In the genomic region with DNA sequence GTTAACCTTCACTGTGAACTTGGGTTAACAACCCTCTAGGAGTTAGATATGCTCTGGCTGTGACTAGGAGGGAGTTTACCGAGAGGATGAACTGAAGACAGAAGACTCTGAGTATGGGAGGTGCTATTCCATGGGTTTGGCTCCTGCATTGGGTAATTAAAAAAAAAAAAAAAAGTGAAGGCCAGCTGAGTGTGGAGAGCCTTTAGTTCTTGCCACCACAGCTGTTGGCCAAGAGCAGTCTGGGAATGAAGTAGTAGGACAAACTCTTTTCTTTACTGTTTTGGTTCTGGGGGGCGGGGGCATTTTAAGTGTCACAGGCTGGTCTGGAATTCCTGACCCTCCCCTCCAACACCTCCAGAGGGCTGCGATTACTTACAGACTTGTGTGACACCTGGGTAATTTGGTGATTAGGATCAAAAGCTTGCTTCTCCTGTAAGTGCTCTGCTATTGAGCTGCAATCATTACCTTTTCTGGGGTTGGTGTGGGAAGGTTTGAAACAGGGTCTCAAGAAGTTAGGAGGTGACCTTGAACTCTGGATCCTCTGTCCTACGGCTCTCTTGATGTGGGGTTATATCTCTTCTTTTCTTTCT, we compare ENCODE assay signal across 8 mouse cellular contexts. TPM values are rescaled to one million over a fixed set of nuclear protein-coding genes. Genes with fewer than 3 reads are reported as not detected.
DNase-seq lines count a peak whose midpoint lies in the region; ATAC-seq and TF ChIP-seq lines count a peak whose summit lies in the region.

No protein-coding gene starts in this region.

- no peak for TF ChIP-seq CTCF in lung, postnatal 0 days (IDR thresholded peaks at IDR 0.05)

- no peaks in the 10 kb centered on the region for H3K9me3 ChIP-seq in lung, postnatal 0 days (ENCODE audit: low read length)
- no peaks in the 10 kb centered on the region for H3K9me3 ChIP-seq in embryonic facial prominence, embryonic 12.5 days
- H3K9me3 ChIP-seq in intestine, embryonic 14.5 days (ENCODE audit: control insufficient read depth, low read length) = no peaks in the 10 kb centered on the region
- H3K9me3 ChIP-seq in neural tube, embryonic 14.5 days (ENCODE audit: control insufficient read depth, low read length) = no peaks in the 10 kb centered on the region

- peak overlapping the region; percentile 40 for H3K4me2 ChIP-seq in lung, postnatal 0 days (replicated peaks; ENCODE audit: low read depth, low read length)
- peak overlapping the region; percentile 86 for H3K4me2 ChIP-seq in embryonic facial prominence, embryonic 12.5 days (replicated peaks)
- peak overlapping the region; percentile 56 for H3K4me2 ChIP-seq in intestine, embryonic 14.5 days (ENCODE audit: low read length)
- peak overlapping the region; percentile 62 for H3K4me2 ChIP-seq in neural tube, embryonic 14.5 days (ENCODE audit: low read depth, low read length)

- 44% methylated on average over 4 of the region's 4 CpGs for WGBS in lung, postnatal 0 days
- 59% methylated on average over 4 of the region's 4 CpGs for WGBS in embryonic facial prominence, embryonic 12.5 days
- WGBS in intestine, embryonic 14.5 days = 35% methylated on average over 4 of the region's 4 CpGs
- 63% methylated on average over 4 of the region's 4 CpGs for WGBS in neural tube, embryonic 14.5 days

- H3K4me1 ChIP-seq in lung, postnatal 0 days (ENCODE audit: insufficient read depth, low read depth, low read length) = peaks cover 10% of the 10 kb centered on the region; the same call in 1 of the 2 replicates
- H3K4me1 ChIP-seq in embryonic facial prominence, embryonic 12.5 days = peaks cover 15% of the 10 kb centered on the region
- peaks cover 19% of the 10 kb centered on the region for H3K4me1 ChIP-seq in intestine, embryonic 14.5 days (replicated peaks; ENCODE audit: control insufficient read depth, insufficient read depth, low read length)
- H3K4me1 ChIP-seq in neural tube, embryonic 14.5 days (ENCODE audit: control insufficient read depth, insufficient read depth, low read length) = peaks cover 19% of the 10 kb centered on the region

- H3K27me3 ChIP-seq in lung, postnatal 0 days (replicated peaks; ENCODE audit: insufficient read depth, low read length) = no peaks in the 10 kb centered on the region
- H3K27me3 ChIP-seq in embryonic facial prominence, embryonic 12.5 days = no peaks in the 10 kb centered on the region
- no peaks in the 10 kb centered on the region for H3K27me3 ChIP-seq in intestine, embryonic 14.5 days (replicated peaks; ENCODE audit: control insufficient read depth, insufficient read depth, low read length)
- no peaks in the 10 kb centered on the region for H3K27me3 ChIP-seq in neural tube, embryonic 14.5 days (ENCODE audit: control insufficient read depth, insufficient read depth, low read length)

- H3K9ac ChIP-seq in lung, postnatal 0 days (replicated peaks; ENCODE audit: low read depth) = no peak overlapping the region
- no peak overlapping the region for H3K9ac ChIP-seq in embryonic facial prominence, embryonic 12.5 days
- peak overlapping the region; percentile 81 for H3K9ac ChIP-seq in intestine, embryonic 14.5 days (ENCODE audit: low read length)
- H3K9ac ChIP-seq in neural tube, embryonic 14.5 days (replicated peaks; ENCODE audit: low read depth, low read length) = peak overlapping the region; percentile 48; the same call in 1 of the 2 replicates

- ATAC-seq in lung, postnatal 0 days = no peak
- ATAC-seq in embryonic facial prominence, embryonic 12.5 days (ENCODE audit: insufficient number of reproducible peaks, insufficient read depth, low FRiP score, low TSS enrichment) = no peak
- ATAC-seq in intestine, embryonic 14.5 days (replicated peaks; ENCODE audit: low FRiP score, low TSS enrichment, low read depth) = no peak
- ATAC-seq in neural tube, embryonic 14.5 days (ENCODE audit: low read depth) = no peak
- ATAC-seq in erythroid progenitor cell, adult 5-6 weeks (replicated peaks; ENCODE audit: low FRiP score, poor library complexity, severe bottlenecking) = no peak

- DNase-seq in lung, postnatal 0 days (ENCODE audit: low spot score) = peak; percentile 71
- no peak for DNase-seq in lung, postnatal 36 days
- no peak for DNase-seq in intestine, embryonic 14.5 days (ENCODE audit: low spot score)
- DNase-seq in frontal cortex, postnatal 25 days (ENCODE audit: low spot score in 2 of 2) = no peak
- DNase-seq in left cerebral cortex, adult 8-10 months (ENCODE audit: low spot score in 2 of 2) = no peak

- TF ChIP-seq EP300 in lung, postnatal 0 days (IDR thresholded peaks at IDR 0.05) = no peak

- no peaks in the 10 kb centered on the region for H3K36me3 ChIP-seq in lung, postnatal 0 days (ENCODE audit: insufficient read depth, low read length)
- H3K36me3 ChIP-seq in embryonic facial prominence, embryonic 12.5 days = peaks cover 15% of the 10 kb centered on the region; the same call in 1 of the 2 replicates
- peaks cover 20% of the 10 kb centered on the region; the same call in 1 of the 2 replicates for H3K36me3 ChIP-seq in intestine, embryonic 14.5 days (ENCODE audit: control insufficient read depth, insufficient read depth, low read length)
- H3K36me3 ChIP-seq in neural tube, embryonic 14.5 days (ENCODE audit: control insufficient read depth, insufficient read depth, low read length) = no peaks in the 10 kb centered on the region

- 0 out of 2 replicates have a peak overlapping the region, but pooled peaks have one; percentile 83 for H3K4me3 ChIP-seq in lung, postnatal 0 days (ENCODE audit: low read depth, low read length)
- H3K4me3 ChIP-seq in embryonic facial prominence, embryonic 12.5 days = peak overlapping the region; percentile 86
- peak overlapping the region; percentile 94 for H3K4me3 ChIP-seq in intestine, embryonic 14.5 days (ENCODE audit: low read depth, low read length)
- H3K4me3 ChIP-seq in neural tube, embryonic 14.5 days (ENCODE audit: low read depth, low read length) = peak overlapping the region; percentile 84; the same call in 1 of the 2 replicates

- peak overlapping the region; percentile 93 for H3K27ac ChIP-seq in lung, postnatal 0 days (ENCODE audit: low read length)
- H3K27ac ChIP-seq in embryonic facial prominence, embryonic 12.5 days = peak overlapping the region; percentile 75
- peak overlapping the region; percentile 82 for H3K27ac ChIP-seq in intestine, embryonic 14.5 days (ENCODE audit: low read depth)
- no peak overlapping the region for H3K27ac ChIP-seq in neural tube, embryonic 14.5 days (ENCODE audit: low read depth, low read length)

RNA-seq across cellular contexts. Expression of gene Tatdn2, which starts 1.0 kb away (rescaled TPM):
- polyA plus RNA-seq in lung, postnatal 0 days (2015; fragmentation: Nextera tagmentation; extraction: Ambion mirVana) = 1.1 and 1.3 TPM in 2 replicates
- 0.61 and 0.95 TPM in 2 replicates for polyA plus RNA-seq in embryonic facial prominence, embryonic 12.5 days (2016; fragmentation: Nextera tagmentation; extraction: Ambion mirVana)
- 0.98 and 1.4 TPM in 2 replicates for polyA plus RNA-seq in intestine, embryonic 14.5 days (2014; fragmentation: Nextera tagmentation; extraction: Ambion mirVana)
- 1.5 and 2.0 TPM in 2 replicates for polyA plus RNA-seq in neural tube, embryonic 14.5 days (2014; fragmentation: Nextera tagmentation; extraction: Ambion mirVana)
- 14.3 and 17.7 TPM in 2 replicates for total RNA-seq in erythroid progenitor cell, adult 5-6 weeks (2015; ENCODE audit: low replicate concordance)
- total RNA-seq in erythroid progenitor cell, adult 5-6 weeks (2017; ENCODE audit: low replicate concordance) = 44.0 and 55.7 TPM in 2 replicates
- total RNA-seq in left cerebral cortex, adult 8-10 months (2022) = 10 to 100 TPM; 70.4 to 85.5 (median 78.8) TPM

RNA-seq across cellular contexts. Expression of gene Ghrl, which starts 23.8 kb away (rescaled TPM):
- polyA plus RNA-seq in lung, postnatal 0 days (2015; fragmentation: Nextera tagmentation; extraction: Ambion mirVana) = 5.5 and 6.0 TPM in 2 replicates
- 0.37 TPM in 1 of 2 replicates, not detected in the other for polyA plus RNA-seq in embryonic facial prominence, embryonic 12.5 days (2016; fragmentation: Nextera tagmentation; extraction: Ambion mirVana)
- polyA plus RNA-seq in intestine, embryonic 14.5 days (2014; fragmentation: Nextera tagmentation; extraction: Ambion mirVana) = 2.2 and 19.4 TPM in 2 replicates
- polyA plus RNA-seq in neural tube, embryonic 14.5 days (2014; fragmentation: Nextera tagmentation; extraction: Ambion mirVana) = 0.57 and 1.5 TPM in 2 replicates
- total RNA-seq in erythroid progenitor cell, adult 5-6 weeks (2015; ENCODE audit: low replicate concordance) = 17.2 TPM in 1 of 2 replicates, not detected in the other
- 1.5 and 13.5 TPM in 2 replicates for total RNA-seq in erythroid progenitor cell, adult 5-6 weeks (2017; ENCODE audit: low replicate concordance)
- not detected for total RNA-seq in left cerebral cortex, adult 8-10 months (2022)

RNA-seq across cellular contexts. Expression of gene Sec13, which starts 44.7 kb away (rescaled TPM):
- polyA plus RNA-seq in lung, postnatal 0 days (2015; fragmentation: Nextera tagmentation; extraction: Ambion mirVana) = 163 and 178 TPM in 2 replicates
- 268 and 282 TPM in 2 replicates for polyA plus RNA-seq in embryonic facial prominence, embryonic 12.5 days (2016; fragmentation: Nextera tagmentation; extraction: Ambion mirVana)
- polyA plus RNA-seq in intestine, embryonic 14.5 days (2014; fragmentation: Nextera tagmentation; extraction: Ambion mirVana) = 247 and 250 TPM in 2 replicates
- polyA plus RNA-seq in neural tube, embryonic 14.5 days (2014; fragmentation: Nextera tagmentation; extraction: Ambion mirVana) = 191 and 210 TPM in 2 replicates
- total RNA-seq in erythroid progenitor cell, adult 5-6 weeks (2015; ENCODE audit: low replicate concordance) = 47.8 and 48.3 TPM in 2 replicates
- 28.4 and 44.2 TPM in 2 replicates for total RNA-seq in erythroid progenitor cell, adult 5-6 weeks (2017; ENCODE audit: low replicate concordance)
- total RNA-seq in left cerebral cortex, adult 8-10 months (2022) = 10 to 100 TPM; 62.3 to 72.8 (median 68.6) TPM

RNA-seq across cellular contexts. Expression of gene Irak2, which starts 57.6 kb away (rescaled TPM):
- 15.6 and 16.1 TPM in 2 replicates for polyA plus RNA-seq in lung, postnatal 0 days (2015; fragmentation: Nextera tagmentation; extraction: Ambion mirVana)
- 3.0 and 3.7 TPM in 2 replicates for polyA plus RNA-seq in embryonic facial prominence, embryonic 12.5 days (2016; fragmentation: Nextera tagmentation; extraction: Ambion mirVana)
- polyA plus RNA-seq in intestine, embryonic 14.5 days (2014; fragmentation: Nextera tagmentation; extraction: Ambion mirVana) = 5.7 and 8.2 TPM in 2 replicates
- 1.5 and 2.5 TPM in 2 replicates for polyA plus RNA-seq in neural tube, embryonic 14.5 days (2014; fragmentation: Nextera tagmentation; extraction: Ambion mirVana)
- total RNA-seq in erythroid progenitor cell, adult 5-6 weeks (2015; ENCODE audit: low replicate concordance) = 7.2 and 23.1 TPM in 2 replicates
- 34.8 and 64.6 TPM in 2 replicates for total RNA-seq in erythroid progenitor cell, adult 5-6 weeks (2017; ENCODE audit: low replicate concordance)
- 10 to 100 TPM; 20.9 to 28.8 (median 24.0) TPM for total RNA-seq in left cerebral cortex, adult 8-10 months (2022)

Comparison
In these comparisons a context has a peak if more than half of its experiments do, and no peak if none do; other contexts are left out.
1. H3K9ac ChIP-seq: peak in intestine, embryonic 14.5 days (single experiment) and neural tube, embryonic 14.5 days (single experiment); none in lung, postnatal 0 days (single experiment) and embryonic facial prominence, embryonic 12.5 days (single experiment).
2. Peak in every context shown above with its lines, with median percentiles within 50 percentile points of each other: H3K4me2 ChIP-seq and H3K4me3 ChIP-seq.